Comparison of ENCODE assay signal across 10 mouse cellular contexts in the genomic region with DNA sequence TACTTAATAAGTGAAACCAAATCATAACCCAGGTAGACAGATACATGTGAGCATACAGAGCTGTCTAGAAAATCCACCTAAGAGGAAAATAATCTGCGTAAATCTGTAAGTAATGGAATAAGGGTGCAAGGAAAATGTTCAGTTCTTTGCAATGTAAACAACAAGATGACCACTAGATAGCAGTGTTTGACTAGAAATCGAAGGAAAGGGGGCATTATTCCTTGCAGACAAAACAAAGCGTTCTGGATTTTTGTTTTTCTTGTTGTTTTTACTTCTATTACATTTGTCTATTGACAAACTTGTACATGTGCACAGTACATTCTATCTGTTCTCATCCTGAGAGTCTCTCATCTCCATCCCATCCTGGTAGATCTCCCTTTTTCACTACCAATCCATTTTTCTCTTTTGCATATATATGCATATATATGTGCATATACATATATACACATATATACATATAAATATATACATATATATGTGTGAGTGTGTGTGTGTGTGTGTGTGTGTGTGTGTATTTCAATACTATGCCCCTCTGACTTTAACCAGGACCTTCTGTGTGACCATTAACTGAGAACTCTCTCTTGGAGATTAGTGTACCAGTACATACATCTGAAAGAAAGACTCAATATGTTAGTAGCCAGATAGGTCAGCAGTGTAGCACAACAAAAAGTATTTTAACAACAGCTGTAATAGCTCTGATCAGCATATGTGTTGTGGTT.
DNase-seq lines count a peak whose midpoint lies in the region; ATAC-seq and TF ChIP-seq lines count a peak whose summit lies in the region.
"Had no signal": no experiment of that assay in that cellular context is flagged by ENCODE, and none has a peak within 500 bp of the region (broad histone marks: within the 10 kb centered on the region; RNA-seq: fewer than 3 reads in every experiment).

No protein-coding gene starts in this region.

- no peak overlapping the region for H3K9ac ChIP-seq in lung, embryonic 14.5 days
- H3K9ac ChIP-seq in hindbrain, embryonic 16.5 days (ENCODE audit: low read depth, low read length): no peak overlapping the region

- WGBS in lung, embryonic 14.5 days: 37% methylated on average over 3 of the region's 3 CpGs
- 38% methylated on average over 3 of the region's 3 CpGs for WGBS in hindbrain, embryonic 16.5 days

- peak; percentile 79 for DNase-seq in lung, embryonic 14.5 days
- DNase-seq in lung, postnatal 36 days: no peak
- DNase-seq in brain, adult 2 months (ENCODE audit: low read depth, low spot score): peak; percentile 43
- peak; percentile 38 for DNase-seq in retina, postnatal 7 days (ENCODE audit: low read depth, low spot score)
- no peak for DNase-seq in adrenal gland, adult 8-10 months
- no peak for DNase-seq in right cerebral cortex, postnatal 25 days
- DNase-seq: adrenal gland, postnatal 36 days; heart, postnatal 36 days; liver had no signal

- H3K4me3 ChIP-seq in lung, embryonic 14.5 days (ENCODE audit: low read depth, low read length): no peak overlapping the region
- H3K4me3 ChIP-seq in hindbrain, embryonic 16.5 days (ENCODE audit: low read length): no peak overlapping the region

- no peak overlapping the region for H3K27ac ChIP-seq in lung, embryonic 14.5 days (ENCODE audit: low read depth)
- no peak overlapping the region for H3K27ac ChIP-seq in hindbrain, embryonic 16.5 days (ENCODE audit: low read depth, low read length)

- TF ChIP-seq CTCF in lung, embryonic 14.5 days (IDR thresholded peaks at IDR 0.05; ENCODE audit: low read depth): peak; percentile 61

- H3K4me2 ChIP-seq in lung, embryonic 14.5 days: no peak overlapping the region
- H3K4me2 ChIP-seq in hindbrain, embryonic 16.5 days (ENCODE audit: low read length): no peak overlapping the region

- H3K27me3 ChIP-seq in lung, embryonic 14.5 days (ENCODE audit: insufficient read depth, low read length): no peaks in the 10 kb centered on the region
- no peaks in the 10 kb centered on the region for H3K27me3 ChIP-seq in hindbrain, embryonic 16.5 days (replicated peaks; ENCODE audit: control insufficient read depth, insufficient read depth, low read length)

- no peaks in the 10 kb centered on the region for H3K9me3 ChIP-seq in lung, embryonic 14.5 days (ENCODE audit: low read depth, low read length)
- H3K9me3 ChIP-seq in hindbrain, embryonic 16.5 days (ENCODE audit: control insufficient read depth, low read length): no peaks in the 10 kb centered on the region

- H3K36me3 ChIP-seq in lung, embryonic 14.5 days (ENCODE audit: insufficient read depth): no peaks in the 10 kb centered on the region
- no peaks in the 10 kb centered on the region for H3K36me3 ChIP-seq in hindbrain, embryonic 16.5 days (ENCODE audit: control insufficient read depth, insufficient read depth, low read length)

- no peaks in the 10 kb centered on the region for H3K4me1 ChIP-seq in lung, embryonic 14.5 days (ENCODE audit: insufficient read depth)
- no peaks in the 10 kb centered on the region for H3K4me1 ChIP-seq in hindbrain, embryonic 16.5 days (ENCODE audit: control insufficient read depth, insufficient read depth, low read depth, low read length)

- no peak for ATAC-seq in lung, embryonic 14.5 days (ENCODE audit: insufficient read depth)
- ATAC-seq in hindbrain, embryonic 16.5 days: peak; percentile 71

Comparison
In these comparisons a context has a peak if more than half of its experiments do, and no peak if none do; other contexts are left out.
1. DNase-seq: peak in lung, embryonic 14.5 days (single experiment), brain, adult 2 months (single experiment) and retina, postnatal 7 days (single experiment); none in lung, postnatal 36 days (single experiment), adrenal gland, adult 8-10 months (single experiment) and right cerebral cortex, postnatal 25 days (single experiment).